Mouse (Mus musculus): Measurements from ENCODE around the gene Hspb3. TPM values are rescaled to one million over a fixed set of nuclear protein-coding genes. Genes with fewer than 3 reads are reported as not detected.
A peak's percentile ranks its signal among the peaks of the same experiment; 100 is the strongest.

Hspb3 gene
- not detected in 2 replicates for total RNA-seq (2017)

GRCm38 (mm10) chr13:113663151-113663779, at the start of gene Hspb3:
Gene Hspb3, minus strand, starts transcription at chr13:113663676.
- no peak for ATAC-seq (replicated peaks; ENCODE audit: low read depth, poor library complexity, severe bottlenecking)

DNA sequence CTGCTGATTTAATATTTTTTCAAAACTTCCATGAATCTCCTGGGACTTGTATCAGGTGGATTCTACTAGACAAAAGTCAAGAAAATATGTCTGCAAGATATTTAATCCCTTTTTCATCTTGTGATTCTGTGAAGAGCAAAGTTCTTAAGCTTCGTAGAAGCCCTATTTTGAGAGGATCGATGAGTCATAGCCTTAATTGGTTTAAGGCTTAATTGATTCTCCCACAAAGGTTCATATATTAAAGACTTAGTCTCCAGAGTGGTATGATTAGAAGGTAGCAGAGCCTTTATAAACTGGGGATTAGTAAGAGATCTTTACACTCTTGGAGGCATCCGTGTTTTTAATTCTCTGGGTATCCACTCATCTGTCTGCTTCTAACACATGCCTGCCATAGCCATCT, 49.7 kb upstream of the Hspb3 start:
- no peak for ATAC-seq (replicated peaks; ENCODE audit: low read depth, poor library complexity, severe bottlenecking)

DNA sequence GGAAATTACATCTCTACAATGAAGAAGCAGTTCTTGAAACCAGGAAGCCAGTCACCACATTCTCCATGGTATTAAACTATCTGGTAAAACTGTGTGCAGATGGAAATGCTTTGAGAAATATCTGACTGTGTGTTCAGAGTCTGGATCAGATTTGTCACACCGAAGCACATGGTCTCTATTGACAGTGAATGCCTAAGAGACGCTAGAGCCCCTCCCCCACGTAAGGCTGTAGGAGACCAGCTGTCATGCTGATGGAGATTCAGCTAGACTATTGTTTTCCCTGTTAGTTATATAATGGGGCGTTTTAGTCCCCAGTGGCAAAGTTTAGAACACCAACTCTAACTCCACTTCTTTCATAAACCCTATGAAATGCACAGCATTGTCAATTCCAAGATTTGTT, 42.7 kb upstream of the Hspb3 start:
- peak; percentile 52; the same call in 1 of the 2 replicates for ATAC-seq (replicated peaks; ENCODE audit: low read depth, poor library complexity, severe bottlenecking)

GRCm38 (mm10) chr13:113701185-113701584, 37.7 kb upstream of the Hspb3 start:
- ATAC-seq (replicated peaks; ENCODE audit: low read depth, poor library complexity, severe bottlenecking), result no peak

- no peak for ATAC-seq (replicated peaks; ENCODE audit: low read depth, poor library complexity, severe bottlenecking)
These were observed 36.5 kb upstream of the Hspb3 start for GRCm38 (mm10) chr13:113699928-113700327.

GRCm38 (mm10) chr13:113699415-113699873, 36.0 kb upstream of the Hspb3 start:
- ATAC-seq (replicated peaks; ENCODE audit: low read depth, poor library complexity, severe bottlenecking), result peak; percentile 73

DNA sequence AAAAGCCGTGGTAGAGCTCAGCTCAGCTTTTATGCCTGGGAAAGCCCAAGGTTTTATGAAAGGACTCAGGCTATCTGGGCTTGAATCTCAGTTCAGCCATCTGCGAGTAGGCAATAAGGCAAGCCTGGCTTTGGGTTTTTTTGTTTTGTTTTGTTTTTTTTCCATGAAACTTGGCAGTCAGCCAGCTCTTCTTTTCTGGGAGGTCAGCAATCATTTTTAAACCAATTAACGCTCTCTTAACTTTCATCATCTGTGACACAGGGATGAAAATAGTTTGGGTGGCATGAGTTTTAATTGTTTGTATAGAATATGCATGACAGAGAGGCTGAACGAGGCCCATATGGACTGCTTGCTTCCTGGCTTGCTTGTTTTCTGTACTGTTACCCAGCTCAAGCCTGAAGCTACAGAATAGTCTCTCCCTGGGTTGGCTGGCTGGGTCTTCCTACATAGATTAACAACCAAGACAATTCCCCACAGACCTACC, 33.4 kb upstream of the Hspb3 start:
- ATAC-seq (replicated peaks; ENCODE audit: low read depth, poor library complexity, severe bottlenecking), result no peak

DNA sequence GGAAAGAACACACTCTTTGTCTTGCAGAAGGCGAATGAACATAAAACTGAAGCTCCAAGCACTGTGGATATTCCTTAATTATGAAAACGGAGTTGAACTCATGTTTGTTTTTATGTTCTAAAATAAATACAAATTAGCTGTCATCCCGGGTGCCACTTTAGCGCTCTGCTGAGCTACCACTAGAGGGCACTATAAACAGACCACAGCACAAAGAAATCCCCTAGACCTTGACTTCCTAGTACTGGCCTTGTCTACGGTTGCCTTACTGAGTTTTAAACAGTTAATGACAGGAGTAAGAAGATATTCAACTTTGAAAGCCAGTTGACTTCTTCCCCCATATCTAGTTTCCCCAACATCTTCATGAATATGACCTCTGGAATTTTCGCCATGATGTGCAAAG, 29.9 kb upstream of the Hspb3 start:
- peak; percentile 94 for ATAC-seq (replicated peaks; ENCODE audit: low read depth, poor library complexity, severe bottlenecking)

- ATAC-seq (replicated peaks; ENCODE audit: low read depth, poor library complexity, severe bottlenecking), result peak; percentile 40
These were observed 28.2 kb upstream of the Hspb3 start for GRCm38 (mm10) chr13:113691644-113692043.

DNA sequence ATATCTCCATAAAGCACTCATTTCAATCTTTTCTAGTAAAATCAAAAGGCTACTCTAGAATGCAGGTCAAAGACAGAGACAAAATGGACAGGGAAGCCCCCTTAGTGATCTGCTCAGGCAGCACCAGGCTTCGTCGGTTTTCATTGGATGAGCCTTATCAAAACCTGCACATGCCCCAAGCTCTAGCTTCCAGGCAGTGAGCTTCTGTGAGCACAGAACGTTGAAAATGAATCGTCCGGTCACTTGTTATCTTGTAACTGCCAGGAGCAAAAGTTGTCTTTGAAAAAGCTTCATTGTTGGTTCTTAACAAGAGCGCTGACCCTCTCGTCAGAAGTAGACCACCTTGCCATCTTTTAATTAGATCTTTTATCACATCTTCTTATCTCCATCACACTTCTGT, 26.4 kb upstream of the Hspb3 start:
- no peak for ATAC-seq (replicated peaks; ENCODE audit: low read depth, poor library complexity, severe bottlenecking)

GRCm38 (mm10) chr13:113686691-113687121, 23.2 kb upstream of the Hspb3 start:
- ATAC-seq (replicated peaks; ENCODE audit: low read depth, poor library complexity, severe bottlenecking), result no peak

- ATAC-seq (replicated peaks; ENCODE audit: low read depth, poor library complexity, severe bottlenecking), result no peak
These were observed 19.3 kb upstream of the Hspb3 start for GRCm38 (mm10) chr13:113682821-113683220.

- no peak for ATAC-seq (replicated peaks; ENCODE audit: low read depth, poor library complexity, severe bottlenecking)
These were observed 17.2 kb upstream of the Hspb3 start for GRCm38 (mm10) chr13:113680646-113681045.

- peak; percentile 79 for ATAC-seq (replicated peaks; ENCODE audit: low read depth, poor library complexity, severe bottlenecking)
These were observed 6.1 kb upstream of the Hspb3 start for GRCm38 (mm10) chr13:113669459-113670077.

GRCm38 (mm10) chr13:113663883-113664282, 407 bp upstream of the Hspb3 start:
- no peak for ATAC-seq (replicated peaks; ENCODE audit: low read depth, poor library complexity, severe bottlenecking)

GRCm38 (mm10) chr13:113661826-113662271, 1.6 kb downstream of the Hspb3 start:
- ATAC-seq (replicated peaks; ENCODE audit: low read depth, poor library complexity, severe bottlenecking), result peak; percentile 52; the same call in 1 of the 2 replicates

GRCm38 (mm10) chr13:113660576-113661310, 2.7 kb downstream of the Hspb3 start:
- ATAC-seq (replicated peaks; ENCODE audit: low read depth, poor library complexity, severe bottlenecking), result no peak

- ATAC-seq (replicated peaks; ENCODE audit: low read depth, poor library complexity, severe bottlenecking), result peak; percentile 84
These were observed 6.3 kb downstream of the Hspb3 start for GRCm38 (mm10) chr13:113657204-113657603.

DNA sequence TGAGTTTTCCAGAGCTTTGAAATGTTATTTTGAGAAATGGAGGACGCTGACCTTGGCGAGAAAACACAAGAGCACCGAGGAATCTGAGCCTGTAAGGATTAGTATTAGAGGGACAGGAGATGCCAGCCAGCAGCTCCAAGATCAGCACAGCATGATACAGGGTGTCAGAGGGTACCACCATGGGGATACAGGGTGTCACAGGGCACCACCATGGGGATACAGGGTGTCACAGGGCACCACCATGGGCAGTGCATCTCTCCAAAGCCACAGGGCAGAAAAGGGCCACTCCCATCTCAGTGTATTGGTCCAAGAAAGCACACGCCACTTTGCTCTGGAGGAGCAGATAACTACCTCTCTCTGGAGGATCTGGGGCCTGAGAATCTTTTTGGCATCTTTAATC, 6.8 kb downstream of the Hspb3 start:
- no peak for ATAC-seq (replicated peaks; ENCODE audit: low read depth, poor library complexity, severe bottlenecking)

DNA sequence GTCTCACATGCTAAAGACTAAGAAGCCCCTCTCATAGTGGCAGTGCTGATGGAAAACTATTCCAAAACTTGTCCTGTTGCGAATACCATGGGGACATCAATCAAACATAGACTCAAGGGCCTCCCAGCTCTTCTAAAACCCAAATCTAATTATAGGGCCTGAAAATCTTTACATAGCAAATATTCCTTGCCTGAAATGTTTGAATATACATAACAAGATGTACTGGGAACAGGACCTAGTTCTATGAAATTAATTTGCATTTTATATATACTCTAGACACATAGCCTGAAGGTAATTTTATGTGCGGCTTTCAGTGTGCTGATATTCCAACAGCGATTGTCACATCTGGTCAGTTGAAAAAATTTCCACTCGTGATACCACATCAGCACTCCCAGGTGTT, 8.0 kb downstream of the Hspb3 start:
- no peak for ATAC-seq (replicated peaks; ENCODE audit: low read depth, poor library complexity, severe bottlenecking)
